Mouse (Mus musculus) heart, postnatal 0 days (tissue): ENCODE measurements at regions not wholly inside any gene's neighbourhood (a gene's known extent, or its start where the extent isn't known, plus 50 kb on each side); places are given as distances from the start of the nearest gene placed in this dataset.

Experiments
- CTCF ChIP-seq: IDR thresholded peaks from 2 replicates; pipeline ENCODE4 v1.5.1; 2016; ENCODE audit warnings: antibody characterized with exemption, control low read depth, low read depth
- EP300 ChIP-seq: IDR thresholded peaks from 2 replicates; pipeline ENCODE4 v1.6.1; 2016; ENCODE audit warnings: antibody characterized with exemption, low read depth

- TF ChIP-seq CTCF (no peak), EP300 (no peak)
Measured at GRCm38 (mm10) chr12:114563683-114564082, 1020.0 kb downstream of the Adam6a start.
